In genomic region chr5:38844312-38844711, GRCm38 (mm10) we compare ENCODE assay signal across 22 mouse cellular contexts. TPM values are rescaled to one million over a fixed set of nuclear protein-coding genes. Genes with fewer than 3 reads are reported as not detected.
DNase-seq lines count a peak whose midpoint lies in the region; ATAC-seq and TF ChIP-seq lines count a peak whose summit lies in the region.
"Had no signal": no experiment of that assay in that cellular context is flagged by ENCODE, and none has a peak within 500 bp of the region (broad histone marks: within the 10 kb centered on the region; RNA-seq: fewer than 3 reads in every experiment).

No protein-coding gene starts in this region.

- H3K9ac ChIP-seq in lung, postnatal 0 days (replicated peaks; ENCODE audit: low read depth): no peak overlapping the region
- H3K9ac ChIP-seq in embryonic facial prominence, embryonic 14.5 days (ENCODE audit: low read depth, low read length): no peak overlapping the region
- H3K9ac ChIP-seq: forebrain, embryonic 12.5 days; heart, embryonic 15.5 days; hindbrain, embryonic 14.5 days had no signal

- no peak overlapping the region for H3K4me2 ChIP-seq in lung, postnatal 0 days (replicated peaks; ENCODE audit: low read depth, low read length)
- no peak overlapping the region for H3K4me2 ChIP-seq in embryonic facial prominence, embryonic 14.5 days (ENCODE audit: low read depth, low read length)
- H3K4me2 ChIP-seq: forebrain, embryonic 12.5 days; heart, embryonic 11.5 days; heart, embryonic 15.5 days; hindbrain, embryonic 14.5 days had no signal

- no peak for TF ChIP-seq EP300 in lung, postnatal 0 days (IDR thresholded peaks at IDR 0.05)

- no peaks in the 10 kb centered on the region for H3K9me3 ChIP-seq in lung, postnatal 0 days (ENCODE audit: low read length)
- H3K9me3 ChIP-seq in embryonic facial prominence, embryonic 14.5 days (ENCODE audit: control insufficient read depth, low read length): no peaks in the 10 kb centered on the region
- H3K9me3 ChIP-seq: forebrain, embryonic 12.5 days; heart, embryonic 15.5 days; hindbrain, embryonic 10.5 days had no signal

- intact Hi-C loops in heart, postnatal 14 days (cut with DNase I): no loop called here

- H3K27ac ChIP-seq in lung, postnatal 0 days (ENCODE audit: low read length): no peak overlapping the region
- no peak overlapping the region for H3K27ac ChIP-seq in embryonic facial prominence, embryonic 14.5 days (replicated peaks; ENCODE audit: low read depth, low read length)
- H3K27ac ChIP-seq: forebrain, embryonic 12.5 days; heart, adult 2 months; heart, embryonic 15.5 days; hindbrain, embryonic 10.5 days; hindbrain, embryonic 14.5 days had no signal

- no peak for ATAC-seq in lung, postnatal 0 days
- ATAC-seq in CD4-positive, CD25-positive, alpha-beta regulatory T cell, adult 4 months: peak; percentile 60
- ATAC-seq in embryonic facial prominence, embryonic 14.5 days (ENCODE audit: low read depth): no peak
- ATAC-seq: forebrain, embryonic 16.5 days had no signal

- DNase-seq in lung, postnatal 0 days (ENCODE audit: low spot score): peak; percentile 40
- DNase-seq in lung, postnatal 4 days: no peak
- DNase-seq in embryonic facial prominence, embryonic 14.5 days (ENCODE audit: low spot score): peak; percentile 44
- DNase-seq in heart, postnatal 14 days: no peak
- DNase-seq in kidney, adult 11 months: no peak
- DNase-seq: adrenal gland, adult 2 months; adrenal gland, postnatal 25 days; cerebellum, adult 18-20 months; cerebellum, adult 9-11 months; cerebellum, postnatal 36 days; gastrocnemius, postnatal 14 days; heart, adult 2 months had no signal

- no peaks in the 10 kb centered on the region for H3K27me3 ChIP-seq in lung, postnatal 0 days (replicated peaks; ENCODE audit: insufficient read depth, low read length)
- H3K27me3 ChIP-seq in embryonic facial prominence, embryonic 14.5 days (replicated peaks; ENCODE audit: control insufficient read depth, insufficient read depth, low read length): no peaks in the 10 kb centered on the region
- H3K27me3 ChIP-seq: forebrain, embryonic 12.5 days; heart, embryonic 15.5 days had no signal

- no peak for TF ChIP-seq CTCF in lung, postnatal 0 days (IDR thresholded peaks at IDR 0.05)

- H3K36me3 ChIP-seq in lung, postnatal 0 days (ENCODE audit: insufficient read depth, low read length): no peaks in the 10 kb centered on the region
- no peaks in the 10 kb centered on the region for H3K36me3 ChIP-seq in embryonic facial prominence, embryonic 14.5 days (ENCODE audit: control insufficient read depth, insufficient read depth, low read length)
- H3K36me3 ChIP-seq: forebrain, embryonic 12.5 days; heart, embryonic 15.5 days; hindbrain, embryonic 10.5 days had no signal

- H3K4me1 ChIP-seq in lung, postnatal 0 days (ENCODE audit: insufficient read depth, low read depth, low read length): no peaks in the 10 kb centered on the region
- H3K4me1 ChIP-seq in embryonic facial prominence, embryonic 14.5 days (ENCODE audit: control insufficient read depth, insufficient read depth, low read length): no peaks in the 10 kb centered on the region
- H3K4me1 ChIP-seq: forebrain, embryonic 12.5 days; heart, embryonic 15.5 days had no signal

- no peak overlapping the region for H3K4me3 ChIP-seq in lung, postnatal 0 days (ENCODE audit: low read depth, low read length)
- no peak overlapping the region for H3K4me3 ChIP-seq in embryonic facial prominence, embryonic 14.5 days (ENCODE audit: low read depth, low read length)
- H3K4me3 ChIP-seq: forebrain, embryonic 12.5 days; heart, adult 2 months; heart, embryonic 15.5 days; hindbrain, embryonic 10.5 days had no signal

- 43% methylated on average over 2 of the region's 2 CpGs for WGBS in lung, postnatal 0 days
- WGBS in embryonic facial prominence, embryonic 14.5 days: 73% methylated on average over 2 of the region's 2 CpGs

RNA-seq across cellular contexts. Expression of gene Clnk, which starts 32.3 kb away (rescaled TPM):
- 0.07 TPM in 1 of 2 replicates, not detected in the other for polyA plus RNA-seq in lung, postnatal 0 days (2015; fragmentation: Nextera tagmentation; extraction: Ambion mirVana)
- polyA plus RNA-seq in CD4-positive, CD25-positive, alpha-beta regulatory T cell, adult 4 months (2017; shearing (Covaris generic)): not detected
- 0.17 TPM in 1 of 2 replicates, not detected in the other for polyA plus RNA-seq in embryonic facial prominence, embryonic 14.5 days (2014; fragmentation: Nextera tagmentation; extraction: Ambion mirVana)
- total RNA-seq in heart, postnatal 14 days (2021): not detected
- total RNA-seq: adrenal gland, adult 2 months; adrenal gland, postnatal 25 days; gastrocnemius, postnatal 14 days; heart, adult 2 months; heart, postnatal 25 days; MEL had no signal
- polyA plus RNA-seq: adrenal gland, adult 2 months; forebrain, embryonic 12.5 days; gonadal fat pad, adult 2 months; heart, embryonic 11.5 days; heart, embryonic 15.5 days had no signal

Comparison
In these comparisons a context has a peak if more than half of its experiments do, and no peak if none do; other contexts are left out.
1. DNase-seq: peak in lung, postnatal 0 days (single experiment) and embryonic facial prominence, embryonic 14.5 days (single experiment); none in lung, postnatal 4 days (0 of 2), heart, postnatal 14 days (0 of 2) and kidney, adult 11 months (single experiment).